Mouse (Mus musculus) left cerebral cortex, postnatal 10 days (tissue): ENCODE results near the gene Serpinb1b. TPM values are rescaled to one million over a fixed set of nuclear protein-coding genes. Genes with fewer than 3 reads are reported as not detected.
A peak's percentile ranks its signal among the peaks of the same experiment; 100 is the strongest.

Experiments used
- DNase-seq, 2 experiments: peaks; one replicate each; pipeline ENCODE4 v3.0.0; 2021 to 2022; ENCODE audit warnings: low spot score in 2 of 2, mixed read lengths in 1 of 2; ENCODE audit errors: extremely low spot score in 1 of 2
- intact Hi-C: fragments of 180-260 bp; cut with DNase I; formaldehyde crosslinking; loops from one replicate; pipeline ENCODE4 v1.15.1; 2025
- total RNA-seq, 2 experiments: library from RNA; stranded (reverse); gene quantifications; 2 replicates each; pipeline ENCODE4 v1.2.3; 2021

Serpinb1b gene
- total RNA-seq, 2 experiments from 2014 or later = 0.79 to 1.1 TPM

- intact Hi-C loops = no loop called here
- peak in 1 of 2 experiments; percentile 65 for DNase-seq
These were observed 7.5 kb downstream of the Serpinb1b start for GRCm38 (mm10) chr13:33085695-33086432.

- no peak for DNase-seq
- intact Hi-C loops = no loop called here
These were observed 11.2 kb downstream of the Serpinb1b start for GRCm38 (mm10) chr13:33089566-33089965.

- DNase-seq = no peak
- intact Hi-C loops = no loop called here
These were observed 12.2 kb downstream of the Serpinb1b start for GRCm38 (mm10) chr13:33090546-33090945.

GRCm38 (mm10) chr13:33091306-33091705 lies 12.9 kb downstream of the Serpinb1b start:
- no peak for DNase-seq
- intact Hi-C loops = no loop called here

GRCm38 (mm10) chr13:33095575-33095974 lies 17.2 kb downstream of the Serpinb1b start:
- no peak for DNase-seq
- intact Hi-C loops = no loop called here

- intact Hi-C loops = no loop called here
- no peak for DNase-seq
These were observed 27.3 kb downstream of the Serpinb1b start for GRCm38 (mm10) chr13:33105626-33106025.

- intact Hi-C loops = no loop called here
- no peak for DNase-seq
These were observed 34.7 kb downstream of the Serpinb1b start for GRCm38 (mm10) chr13:33113054-33113453.

- intact Hi-C loops = no loop called here
- peak in 1 of 2 experiments; percentile 5 for DNase-seq
These were observed 59.3 kb downstream of the Serpinb1b start for GRCm38 (mm10) chr13:33137717-33138116.

GRCm38 (mm10) chr13:33141435-33141834 lies 63.1 kb downstream of the Serpinb1b start:
- intact Hi-C loops = no loop called here

More at GRCm38 (mm10) chr13:33141435-33141834, 63.1 kb downstream of the Serpinb1b start:
- no peak for DNase-seq

Other genes with a start within 250 kb of the Serpinb1b start
- gene Serpinb1a, start 227.4 kb upstream of the Serpinb1b start, total RNA-seq = 1 to 10 TPM; 1.5 to 2.3 TPM
- not detected for gene Serpinb1c, start 180.4 kb upstream of the Serpinb1b start, total RNA-seq
- 1 to 10 TPM; 1.6 to 2.5 TPM for gene Serpinb6b, start 113.4 kb upstream of the Serpinb1b start, total RNA-seq
- 1 to 10 TPM; 3.0 to 3.4 TPM for gene Serpinb9, start 75.3 kb upstream of the Serpinb1b start, total RNA-seq
- not detected for gene Serpinb9b, start 51.2 kb upstream of the Serpinb1b start, total RNA-seq
- gene Serpinb9c, start 81.2 kb downstream of the Serpinb1b start, total RNA-seq = not detected
- not detected for gene Serpinb9d, start 114.4 kb downstream of the Serpinb1b start, total RNA-seq
- gene Serpinb9e, start 171.0 kb downstream of the Serpinb1b start, total RNA-seq = not detected
- not detected for gene Serpinb9f, start 245.5 kb downstream of the Serpinb1b start, total RNA-seq